Mouse (Mus musculus) kidney, postnatal 0 days (tissue): Measurements from ENCODE around the gene Dip2b. TPM values are rescaled to one million over a fixed set of nuclear protein-coding genes. Genes with fewer than 3 reads are reported as not detected.

ENCODE experiments used
- ATAC-seq: fragments of 200-750 bp; cut with Nextera tagmentation; replicated peaks from 2 replicates; pipeline ENCODE4 v1.8.0; 2017; ENCODE audit warnings: low read depth, moderate number of reproducible peaks, moderate TSS enrichment, moderate library complexity; ENCODE audit not compliant: low FRiP score
- DNase-seq: peaks from one replicate; pipeline ENCODE4 v3.0.0-alpha.2; 2016; ENCODE audit warnings: low spot score
- H3K27ac ChIP-seq: fragments of 300-500 bp; sonication (generic); 2 replicates; pipeline ENCODE4 v1.5.1; 2014; ENCODE audit warnings: mild to moderate bottlenecking
- H3K27me3 ChIP-seq: fragments of 300-500 bp; sonication (generic); 2 replicates; pipeline ENCODE4 v1.6.1; 2014; ENCODE audit warnings: low read length, mixed read lengths; ENCODE audit not compliant: insufficient read depth
- H3K36me3 ChIP-seq: fragments of 300-500 bp; sonication (generic); 2 replicates; pipeline ENCODE4 v1.6.1; 2014; ENCODE audit warnings: low read length, mixed read lengths; ENCODE audit not compliant: insufficient read depth
- H3K4me1 ChIP-seq: fragments of 300-500 bp; sonication (generic); replicated peaks from 2 replicates; pipeline ENCODE4 v1.6.1; 2014; ENCODE audit warnings: antibody characterized with exemption, low read length, mixed read lengths; ENCODE audit not compliant: insufficient read depth
- H3K4me2 ChIP-seq: fragments of 300-500 bp; sonication (generic); 2 replicates; pipeline ENCODE4 v1.6.1; 2014; ENCODE audit warnings: mild to moderate bottlenecking, low read length, moderate library complexity, mixed read lengths
- H3K4me3 ChIP-seq: fragments of 300-500 bp; sonication (generic); replicated peaks from 2 replicates; pipeline ENCODE4 v1.5.1; 2014; ENCODE audit warnings: low read depth, low read length
- H3K9ac ChIP-seq: fragments of 300-500 bp; sonication (generic); 2 replicates; pipeline ENCODE4 v1.6.1; 2014; ENCODE audit warnings: low read depth, low read length
- H3K9me3 ChIP-seq: fragments of 300-500 bp; sonication (generic); replicated peaks from 2 replicates; pipeline ENCODE4 v1.6.1; 2016; ENCODE audit warnings: low read length, inconsistent platforms, mixed read lengths
- CTCF ChIP-seq: IDR thresholded peaks from 2 replicates; pipeline ENCODE4 v1.5.1; 2016; ENCODE audit warnings: antibody characterized with exemption, low read depth, mild to moderate bottlenecking, moderate library complexity
- WGBS: fragments of 180-500 bp; shearing (Covaris S2); extraction: QIAGEN DNeasy Blood & Tissue Kit; methylation state at CpG from one replicate; pipeline ENCODE4 v1.1.7; 2014; 5-methylcytosine and 5-hydroxymethylcytosine counted together
- polyA plus RNA-seq: library from polyadenylated mRNA; unstranded; fragments of >200 nt; fragmentation: Nextera tagmentation; extraction: Ambion mirVana; gene quantifications from 2 replicates; pipeline ENCODE4 v1.2.1, GENCODE M21; 2015

Dip2b gene
- polyA plus RNA-seq, 1 experiment from 2014 or later = 4.9 TPM

- no peaks in the 10 kb centered on the region for H3K9me3 ChIP-seq
- H3K4me2 ChIP-seq = no peak overlapping the region
- H3K36me3 ChIP-seq = peaks cover 38% of the 10 kb centered on the region
- H3K4me1 ChIP-seq = no peaks in the 10 kb centered on the region
- no peak for TF ChIP-seq CTCF
- no peaks in the 10 kb centered on the region for H3K27me3 ChIP-seq
- no peak for DNase-seq
- no peak overlapping the region for H3K27ac ChIP-seq
- H3K4me3 ChIP-seq = no peak overlapping the region
- no peak for ATAC-seq
- WGBS = 76% methylated on average over 4 of the region's 4 CpGs
- no peak overlapping the region for H3K9ac ChIP-seq
These were observed 164.1 kb downstream of the Dip2b start for GRCm38 (mm10) chr15:100202431-100203015.

- H3K36me3 ChIP-seq = peaks cover 47% of the 10 kb centered on the region
- 79% methylated on average over 1 of the region's 1 CpGs for WGBS
- no peak overlapping the region for H3K4me2 ChIP-seq
- no peak overlapping the region for H3K9ac ChIP-seq
- no peaks in the 10 kb centered on the region for H3K9me3 ChIP-seq
- no peak for TF ChIP-seq CTCF
- DNase-seq = no peak
- no peaks in the 10 kb centered on the region for H3K4me1 ChIP-seq
- no peak for ATAC-seq
- H3K27me3 ChIP-seq = no peaks in the 10 kb centered on the region
- H3K27ac ChIP-seq = no peak overlapping the region
- H3K4me3 ChIP-seq = no peak overlapping the region
These were observed 166.1 kb downstream of the Dip2b start for GRCm38 (mm10) chr15:100204574-100204973.

- no peak for DNase-seq
- H3K27me3 ChIP-seq = no peaks in the 10 kb centered on the region
- no peak for TF ChIP-seq CTCF
- no peak overlapping the region for H3K27ac ChIP-seq
- H3K4me3 ChIP-seq = no peak overlapping the region
- 94% methylated on average over 3 of the region's 3 CpGs for WGBS
- H3K4me2 ChIP-seq = no peak overlapping the region
- H3K36me3 ChIP-seq = peaks cover 70% of the 10 kb centered on the region
- no peak for ATAC-seq
- no peaks in the 10 kb centered on the region for H3K9me3 ChIP-seq
- H3K9ac ChIP-seq = no peak overlapping the region
- H3K4me1 ChIP-seq = no peaks in the 10 kb centered on the region
These were observed 171.5 kb downstream of the Dip2b start for GRCm38 (mm10) chr15:100210013-100210412.

- Histone ChIP-seq H3K9ac (no peak overlapping the region), H3K9me3 (no peaks in the 10 kb centered on the region), H3K36me3 (peaks cover 60% of the 10 kb centered on the region), H3K4me1 (no peaks in the 10 kb centered on the region), H3K4me3 (no peak overlapping the region), H3K27me3 (no peaks in the 10 kb centered on the region), H3K4me2 (no peak overlapping the region), H3K27ac (no peak overlapping the region)
- 80% methylated on average over 2 of the region's 2 CpGs for WGBS
- no peak for ATAC-seq
- DNase-seq = no peak
- no peak for TF ChIP-seq CTCF
These were observed 174.9 kb downstream of the Dip2b start for GRCm38 (mm10) chr15:100213339-100213738.

- no peaks in the 10 kb centered on the region for H3K9me3 ChIP-seq
- no peak overlapping the region for H3K4me2 ChIP-seq
- H3K4me3 ChIP-seq = no peak overlapping the region
- ATAC-seq (no peak), DNase-seq (no peak)
- H3K9ac ChIP-seq = no peak overlapping the region
- H3K36me3 ChIP-seq = peaks cover 45% of the 10 kb centered on the region
- no peak overlapping the region for H3K27ac ChIP-seq
- H3K27me3 ChIP-seq = no peaks in the 10 kb centered on the region
- TF ChIP-seq CTCF = no peak
- H3K4me1 ChIP-seq = no peaks in the 10 kb centered on the region
- WGBS = 90% methylated on average over 11 of the region's 11 CpGs
These were observed 176.6 kb downstream of the Dip2b start for GRCm38 (mm10) chr15:100215092-100215491.

- Histone ChIP-seq H3K9ac (no peak overlapping the region), H3K36me3 (peaks cover 36% of the 10 kb centered on the region), H3K27me3 (no peaks in the 10 kb centered on the region), H3K4me3 (no peak overlapping the region), H3K4me2 (no peak overlapping the region), H3K9me3 (no peaks in the 10 kb centered on the region), H3K27ac (no peak overlapping the region), H3K4me1 (no peaks in the 10 kb centered on the region)
- WGBS = 92% methylated on average over 9 of the region's 9 CpGs
- ATAC-seq (no peak), DNase-seq (no peak)
- TF ChIP-seq CTCF = no peak
These were observed 177.7 kb downstream of the Dip2b start for GRCm38 (mm10) chr15:100216173-100216572.

GRCm38 (mm10) chr15:100218018-100218417, 179.6 kb downstream of the Dip2b start:
- Histone ChIP-seq H3K27ac (no peak overlapping the region), H3K4me1 (no peaks in the 10 kb centered on the region), H3K4me3 (no peak overlapping the region), H3K9me3 (0 out of 2 replicates have a peak, but pooled peaks cover 2% of the 10 kb centered on the region), H3K4me2 (no peak overlapping the region), H3K36me3 (peaks cover 23% of the 10 kb centered on the region), H3K27me3 (no peaks in the 10 kb centered on the region), H3K9ac (no peak overlapping the region)
- ATAC-seq (no peak), DNase-seq (no peak)
- WGBS = 98% methylated on average over 3 of the region's 3 CpGs
- TF ChIP-seq CTCF = no peak
